Mouse (Mus musculus) heart, embryonic 16.5 days (tissue): ENCODE results near the gene Map4k3. TPM values are rescaled to one million over a fixed set of nuclear protein-coding genes. Genes with fewer than 3 reads are reported as not detected.
"Not testable (repeated sequence)": the region's sequence is repeated elsewhere in the genome, so short reads cannot be mapped to it uniquely, and the experiment has no call there.

ENCODE experiments used
- ATAC-seq: fragments of 200-750 bp; cut with Nextera tagmentation; replicated peaks from 2 replicates; pipeline ENCODE4 v1.8.0; 2017; ENCODE audit warnings: moderate number of reproducible peaks; ENCODE audit not compliant: insufficient read depth, low FRiP score; ENCODE audit errors: extremely low read depth
- H3K27ac ChIP-seq: fragments of 300-500 bp; sonication (generic); 2 replicates; pipeline ENCODE4 v1.5.1; 2014; ENCODE audit warnings: mild to moderate bottlenecking, low read length, control low read depth, moderate library complexity
- H3K27me3 ChIP-seq: fragments of 300-500 bp; sonication (generic); 2 replicates; pipeline ENCODE4 v1.6.1; 2014; ENCODE audit warnings: low read length, mixed read lengths; ENCODE audit not compliant: control insufficient read depth, insufficient read depth
- H3K36me3 ChIP-seq: fragments of 300-500 bp; sonication (generic); 2 replicates; pipeline ENCODE4 v1.6.1; 2014; ENCODE audit not compliant: control insufficient read depth, insufficient read depth
- H3K4me1 ChIP-seq: fragments of 300-500 bp; sonication (generic); 2 replicates; pipeline ENCODE4 v1.6.1; 2014; ENCODE audit warnings: low read length, mixed read lengths; ENCODE audit not compliant: control insufficient read depth, insufficient read depth
- H3K4me2 ChIP-seq: fragments of 300-500 bp; sonication (generic); 2 replicates; pipeline ENCODE4 v1.6.1; 2014; ENCODE audit warnings: low read depth, mild to moderate bottlenecking, control low read depth, low read length
- H3K4me3 ChIP-seq: fragments of 300-500 bp; sonication (generic); 2 replicates; pipeline ENCODE4 v1.5.1; 2014; ENCODE audit warnings: mild to moderate bottlenecking, control low read depth, low read length
- H3K9ac ChIP-seq: fragments of 300-500 bp; sonication (generic); 2 replicates; pipeline ENCODE4 v1.6.1; 2014; ENCODE audit warnings: low read length, control low read depth
- H3K9me3 ChIP-seq: fragments of 300-500 bp; sonication (generic); replicated peaks from 2 replicates; pipeline ENCODE4 v1.6.1; 2016; ENCODE audit warnings: low read length; ENCODE audit not compliant: control insufficient read depth
- WGBS: fragments of 180-500 bp; shearing (Covaris S2); extraction: QIAGEN DNeasy Blood & Tissue Kit; methylation state at CpG from one replicate; pipeline ENCODE4 v1.1.7; 2014; 5-methylcytosine and 5-hydroxymethylcytosine counted together
- polyA plus RNA-seq: library from polyadenylated mRNA; unstranded; fragments of >200 nt; fragmentation: Nextera tagmentation; extraction: Ambion mirVana; gene quantifications from 2 replicates; pipeline ENCODE4 v1.2.1, GENCODE M21; 2015

Map4k3 gene
- polyA plus RNA-seq, 1 experiment from 2014 or later: 17.9 TPM

DNA sequence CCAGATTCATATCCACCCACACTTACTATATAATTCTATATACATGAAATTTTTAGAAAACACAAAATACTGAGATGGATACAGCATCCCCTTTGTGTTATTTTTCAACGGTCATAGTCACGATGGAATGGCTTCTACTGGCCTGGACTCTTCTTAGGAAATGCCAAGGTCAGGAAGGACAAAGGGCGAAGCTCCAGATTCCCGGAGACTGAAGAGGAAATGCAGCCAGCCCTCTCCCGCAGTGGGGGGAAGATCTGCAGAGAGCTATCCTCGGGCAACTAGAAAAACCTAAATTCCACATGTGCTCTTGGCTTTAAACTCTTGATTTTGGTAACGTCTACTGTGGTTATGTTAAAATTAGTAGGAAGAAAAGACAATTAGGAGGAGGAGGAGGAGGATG is 153.3 kb downstream of the Map4k3 start:
- no peak overlapping the region for H3K27ac ChIP-seq

DNA sequence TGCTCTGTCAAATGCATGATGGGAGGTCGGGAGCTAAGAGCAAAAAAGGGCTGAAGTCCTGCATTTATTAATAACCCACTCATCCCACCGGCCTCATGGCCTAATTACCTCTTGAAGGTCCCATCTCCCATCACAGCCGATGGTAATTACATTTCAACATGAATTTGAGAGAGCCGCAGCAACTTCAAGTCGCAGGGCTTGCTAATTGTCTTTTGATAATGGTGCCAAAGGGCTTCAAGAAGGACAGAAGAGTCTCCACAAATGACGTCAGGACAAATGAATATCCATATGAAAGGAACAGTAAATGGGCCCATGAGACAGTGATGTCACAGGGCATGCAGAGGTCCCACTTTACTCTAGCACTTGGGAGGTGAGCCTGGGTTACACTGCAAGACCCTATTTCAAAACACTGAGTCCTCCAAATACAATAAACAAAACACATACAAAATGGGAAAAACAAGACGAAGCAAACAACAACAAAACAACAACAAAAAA is 153.8 kb downstream of the Map4k3 start:
- Histone ChIP-seq H3K36me3 (no peaks in the 10 kb centered on the region), H3K4me1 (peaks cover 8% of the 10 kb centered on the region), H3K4me3 (no peak overlapping the region), H3K27me3 (no peaks in the 10 kb centered on the region), H3K27ac (no peak overlapping the region), H3K9ac (no peak overlapping the region), H3K9me3 (0 out of 2 replicates have a peak, but pooled peaks cover 2% of the 10 kb centered on the region), H3K4me2 (no peak overlapping the region)
- 82% methylated on average over 7 of the region's 7 CpGs for WGBS
- no peak for ATAC-seq

More for the DNA sequence above, 153.3 kb downstream of the Map4k3 start:
- H3K36me3 ChIP-seq: no peaks in the 10 kb centered on the region
- H3K4me3 ChIP-seq: no peak overlapping the region
- H3K27me3 ChIP-seq: no peaks in the 10 kb centered on the region
- peaks cover 8% of the 10 kb centered on the region for H3K4me1 ChIP-seq
- WGBS: 57% methylated on average over 7 of the region's 7 CpGs
- ATAC-seq: no peak
- no peak overlapping the region for H3K9ac ChIP-seq
- 0 out of 2 replicates have a peak, but pooled peaks cover 2% of the 10 kb centered on the region for H3K9me3 ChIP-seq
- H3K4me2 ChIP-seq: no peak overlapping the region

DNA sequence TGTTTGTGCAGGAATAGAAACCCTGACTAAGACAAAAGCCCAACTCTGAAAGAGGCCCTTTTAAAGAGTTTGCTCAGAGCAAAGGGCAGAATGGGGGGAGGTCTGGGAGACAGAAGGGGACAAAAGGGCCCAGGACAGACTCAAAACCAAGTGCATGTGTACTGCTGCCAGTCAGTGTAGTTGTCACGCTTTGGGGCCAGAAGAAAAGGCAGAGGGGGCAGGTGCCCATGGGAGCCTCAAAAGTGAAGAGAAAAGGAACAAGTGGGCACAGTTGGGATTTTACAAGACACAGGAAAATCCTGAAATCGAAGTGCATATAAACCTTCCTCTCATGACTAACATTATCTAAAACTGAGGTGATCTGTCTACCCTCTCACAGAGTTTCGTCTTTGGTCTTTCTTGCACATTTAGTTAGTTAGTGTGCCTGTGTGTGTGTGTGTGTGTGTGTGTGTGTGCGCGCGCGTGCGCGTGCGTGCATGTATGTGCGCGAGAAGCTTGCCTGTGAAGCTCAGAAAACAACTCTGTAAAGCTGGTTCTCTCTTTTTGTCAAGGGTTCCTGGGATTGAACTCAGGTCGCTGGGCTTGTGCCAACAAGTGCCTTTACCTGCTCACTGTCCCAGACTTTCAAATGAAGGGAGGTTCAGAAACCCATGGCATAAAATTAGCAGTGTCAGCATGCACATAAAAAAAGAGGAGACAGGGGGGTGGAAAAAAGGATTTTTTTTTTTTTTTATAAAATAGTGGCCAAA is 155.9 kb downstream of the Map4k3 start:
- H3K4me1 ChIP-seq: peaks cover 3% of the 10 kb centered on the region
- H3K4me3 ChIP-seq: no peak overlapping the region
- no peaks in the 10 kb centered on the region for H3K36me3 ChIP-seq
- no peak overlapping the region for H3K27ac ChIP-seq
- no peak overlapping the region for H3K9ac ChIP-seq
- H3K4me2 ChIP-seq: no peak overlapping the region
- no peak for ATAC-seq
- 0 out of 2 replicates have a peak, but pooled peaks cover 4% of the 10 kb centered on the region for H3K9me3 ChIP-seq
- no peaks in the 10 kb centered on the region for H3K27me3 ChIP-seq
- 92% methylated on average over 13 of the region's 13 CpGs for whole genome bisulfite sequencing

DNA sequence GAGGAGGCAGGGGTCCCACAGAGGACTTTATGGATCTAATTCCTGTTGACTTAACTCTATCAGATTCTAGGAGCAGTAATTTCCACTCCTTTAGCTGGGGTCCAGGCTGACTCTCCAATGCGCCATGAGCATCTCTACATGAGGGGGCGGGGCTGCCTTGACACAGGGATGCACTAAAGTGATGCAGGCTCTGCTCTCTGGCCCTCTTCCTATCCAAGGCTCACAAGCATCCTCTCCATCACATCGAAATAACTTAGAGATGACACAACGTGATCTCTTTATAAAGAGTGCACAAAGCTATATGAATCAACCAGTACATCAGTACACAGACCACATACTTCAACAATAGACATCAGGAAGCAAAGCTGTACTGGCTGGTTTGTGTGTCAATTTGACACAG is 156.8 kb downstream of the Map4k3 start:
- no peak for ATAC-seq
- Histone ChIP-seq H3K27me3 (no peaks in the 10 kb centered on the region), H3K9me3 (0 out of 2 replicates have a peak, but pooled peaks cover 5% of the 10 kb centered on the region), H3K4me1 (no peaks in the 10 kb centered on the region), H3K4me2 (no peak overlapping the region), H3K36me3 (no peaks in the 10 kb centered on the region), H3K9ac (no peak overlapping the region), H3K27ac (no peak overlapping the region), H3K4me3 (no peak overlapping the region)
- WGBS: 78% methylated on average over 4 of the region's 4 CpGs

DNA sequence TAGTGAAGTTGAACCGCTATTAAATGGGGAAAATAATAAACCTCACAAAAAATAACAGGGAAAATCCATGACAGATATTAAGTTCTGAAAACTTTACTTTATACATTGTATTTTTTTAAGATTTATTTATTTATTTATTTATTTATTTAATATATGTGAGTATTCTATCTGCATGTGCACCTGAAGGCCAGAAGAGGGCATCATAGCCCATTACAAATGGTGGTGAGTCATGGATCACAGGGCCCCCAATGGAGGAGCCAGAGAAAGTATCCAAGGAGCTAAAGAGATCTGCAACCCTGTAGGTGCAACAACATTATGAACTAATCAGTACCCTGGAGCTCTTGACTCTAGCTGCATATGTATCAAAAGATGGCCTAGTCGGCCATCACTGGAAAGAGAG is 158.6 kb downstream of the Map4k3 start:
- not testable (repeated sequence) for H3K4me1 ChIP-seq, H3K9me3 ChIP-seq, ATAC-seq, H3K9ac ChIP-seq, H3K27me3 ChIP-seq, H3K4me3 ChIP-seq, H3K27ac ChIP-seq, H3K36me3 ChIP-seq, H3K4me2 ChIP-seq
- 98% methylated on average over 1 of the region's 2 CpGs for WGBS

DNA sequence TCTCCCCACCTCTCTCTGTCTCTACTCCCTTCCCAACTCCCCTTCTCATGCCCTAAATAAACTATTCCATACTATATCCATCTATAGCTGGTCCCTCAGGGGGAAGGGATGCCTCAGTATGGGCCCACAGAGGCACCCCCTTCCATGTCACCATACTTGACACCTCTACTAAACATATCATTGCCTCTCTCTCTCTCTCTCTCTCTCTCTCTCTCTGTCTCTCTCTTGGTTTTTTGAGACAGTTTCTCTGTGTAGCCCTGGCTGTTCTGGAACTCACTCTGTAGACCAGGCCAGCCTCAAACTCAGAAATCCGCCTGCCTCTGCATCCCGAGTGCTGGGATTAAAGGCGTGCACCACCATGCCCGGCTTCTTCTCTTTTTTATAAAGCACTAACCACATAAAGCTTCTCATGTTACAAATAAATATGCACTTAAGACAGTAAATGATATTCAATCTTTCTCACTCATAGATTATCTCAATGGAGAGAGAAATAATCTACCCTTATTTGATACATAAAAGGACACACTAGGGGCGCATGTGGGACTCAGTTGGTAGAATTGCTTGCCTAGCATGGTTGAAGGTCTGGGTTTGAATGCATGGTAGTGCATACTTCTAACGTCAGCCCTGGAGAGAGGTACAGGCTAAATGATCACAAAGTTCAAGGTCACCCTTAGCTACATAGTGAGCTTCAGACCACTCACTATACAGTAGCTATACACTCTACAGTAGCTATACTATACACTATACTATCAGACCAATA is 159.3 kb downstream of the Map4k3 start:
- 0 out of 2 replicates have a peak, but pooled peaks cover 3% of the 10 kb centered on the region for H3K9me3 ChIP-seq
- no peaks in the 10 kb centered on the region for H3K36me3 ChIP-seq
- ATAC-seq: no peak
- H3K9ac ChIP-seq: no peak overlapping the region
- H3K27me3 ChIP-seq: no peaks in the 10 kb centered on the region
- no peak overlapping the region for H3K4me3 ChIP-seq
- H3K27ac ChIP-seq: no peak overlapping the region
- H3K4me1 ChIP-seq: no peaks in the 10 kb centered on the region
- 87% methylated on average over 6 of the region's 6 CpGs for WGBS
- no peak overlapping the region for H3K4me2 ChIP-seq

GRCm38 (mm10) chr17:80568441-80568840 is 159.8 kb downstream of the Map4k3 start:
- ATAC-seq: no peak
- whole genome bisulfite sequencing: 81% methylated on average over 2 of the region's 2 CpGs
- no peaks in the 10 kb centered on the region for H3K4me1 ChIP-seq
- no peak overlapping the region for H3K4me3 ChIP-seq
- no peak overlapping the region for H3K4me2 ChIP-seq
- 0 out of 2 replicates have a peak, but pooled peaks cover 3% of the 10 kb centered on the region for H3K9me3 ChIP-seq
- H3K36me3 ChIP-seq: no peaks in the 10 kb centered on the region
- H3K27ac ChIP-seq: no peak overlapping the region
- no peak overlapping the region for H3K9ac ChIP-seq
- no peaks in the 10 kb centered on the region for H3K27me3 ChIP-seq

DNA sequence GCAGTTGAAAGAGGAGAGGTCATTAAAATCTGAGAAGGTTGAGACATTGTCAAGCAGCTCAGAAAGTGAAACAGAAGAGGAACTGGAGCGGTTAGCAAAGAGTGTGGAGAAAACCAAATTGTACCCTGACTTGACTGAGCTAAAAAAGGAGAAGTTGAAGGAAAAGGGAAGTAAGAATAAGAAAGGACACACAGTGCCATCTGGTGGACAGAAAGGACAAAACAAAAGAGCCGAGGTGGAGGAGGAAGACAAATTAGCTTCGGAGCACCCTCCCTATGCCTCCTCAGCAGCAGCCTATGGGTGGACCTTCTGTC is 163.7 kb downstream of the Map4k3 start:
- H3K27me3 ChIP-seq: no peaks in the 10 kb centered on the region
- no peaks in the 10 kb centered on the region for H3K36me3 ChIP-seq
- no peak for ATAC-seq
- no peak overlapping the region for H3K27ac ChIP-seq
- H3K4me3 ChIP-seq: peak overlapping the region; percentile 29
- 0 out of 2 replicates have a peak, but pooled peaks cover 3% of the 10 kb centered on the region for H3K9me3 ChIP-seq
- H3K4me2 ChIP-seq: peak overlapping the region; percentile 8; the same call in 1 of the 2 replicates
- no peaks in the 10 kb centered on the region for H3K4me1 ChIP-seq
- WGBS: 60% methylated on average over 3 of the region's 3 CpGs
- H3K9ac ChIP-seq: no peak overlapping the region
